Mouse (Mus musculus): ENCODE results near the gene Banf1. TPM values are rescaled to one million over a fixed set of nuclear protein-coding genes. Genes with fewer than 3 reads are reported as not detected.
A peak's percentile ranks its signal among the peaks of the same experiment; 100 is the strongest.
"Not testable (repeated sequence)": the region's sequence is repeated elsewhere in the genome, so short reads cannot be mapped to it uniquely, and the experiment has no call there.

The Banf1 gene
- polyA plus RNA-seq, 1 experiment from 2014 or later = 489 TPM

GRCm38 (mm10) chr19:5366175-5367052, 554 bp downstream of the Banf1 start, which contains the start of gene Eif1ad:
Gene Eif1ad, plus strand, starts transcription at chr19:5366741.
- ATAC-seq = peak; percentile 95
- under 1% methylated on average over 92 of the region's 92 CpGs for WGBS
- H3K4me2 ChIP-seq (ENCODE audit: low read depth, low read length) = peak within 1 kb of the TSS; percentile 84
- peaks cover 13% of the 10 kb centered on the region for H3K4me1 ChIP-seq (ENCODE audit: control insufficient read depth, insufficient read depth, low read length)
- H3K9ac ChIP-seq (ENCODE audit: low read depth, low read length) = peak within 1 kb of the TSS; percentile 93
- peak within 1 kb of the TSS; percentile 96 for H3K4me3 ChIP-seq (ENCODE audit: low read length)
- peak within 1 kb of the TSS; percentile 96 for H3K27ac ChIP-seq (ENCODE audit: low read length)
- H3K27me3 ChIP-seq (replicated peaks; ENCODE audit: control insufficient read depth, insufficient read depth, low read length) = no peaks in the 10 kb centered on the region
- H3K9me3 ChIP-seq (ENCODE audit: control insufficient read depth, low read length) = no peaks in the 10 kb centered on the region
- H3K36me3 ChIP-seq (ENCODE audit: control insufficient read depth, insufficient read depth, low read length) = peaks cover 12% of the 10 kb centered on the region; the same call in 1 of the 2 replicates

GRCm38 (mm10) chr19:5365751-5366150, 1.2 kb downstream of the Banf1 start:
- Histone ChIP-seq H3K36me3 (ENCODE audit: control insufficient read depth, insufficient read depth, low read length) (peaks cover 12% of the 10 kb centered on the region; the same call in 1 of the 2 replicates), H3K27ac (ENCODE audit: low read length) (peak overlapping the region; percentile 96; the same call in 1 of the 2 replicates)

GRCm38 (mm10) chr19:5364124-5364523, 2.8 kb downstream of the Banf1 start:
- ATAC-seq = no peak
- Histone ChIP-seq H3K4me3 (ENCODE audit: low read length) (no peak overlapping the region), H3K27me3 (replicated peaks; ENCODE audit: control insufficient read depth, insufficient read depth, low read length) (no peaks in the 10 kb centered on the region), H3K9ac (ENCODE audit: low read depth, low read length) (no peak overlapping the region), H3K36me3 (ENCODE audit: control insufficient read depth, insufficient read depth, low read length) (peaks cover 3% of the 10 kb centered on the region; the same call in 1 of the 2 replicates), H3K4me1 (ENCODE audit: control insufficient read depth, insufficient read depth, low read length) (peaks cover 13% of the 10 kb centered on the region), H3K4me2 (ENCODE audit: low read depth, low read length) (no peak overlapping the region), H3K27ac (ENCODE audit: low read length) (no peak overlapping the region), H3K9me3 (ENCODE audit: control insufficient read depth, low read length) (no peaks in the 10 kb centered on the region)
- 81% methylated on average over 2 of the region's 2 CpGs for WGBS

More at GRCm38 (mm10) chr19:5365751-5366150, 1.2 kb downstream of the Banf1 start:
- Histone ChIP-seq H3K4me1 (ENCODE audit: control insufficient read depth, insufficient read depth, low read length) (peaks cover 13% of the 10 kb centered on the region), H3K9me3 (ENCODE audit: control insufficient read depth, low read length) (no peaks in the 10 kb centered on the region), H3K27me3 (replicated peaks; ENCODE audit: control insufficient read depth, insufficient read depth, low read length) (no peaks in the 10 kb centered on the region), H3K9ac (ENCODE audit: low read depth, low read length) (peak overlapping the region; percentile 93), H3K4me2 (ENCODE audit: low read depth, low read length) (peak overlapping the region; percentile 84), H3K4me3 (ENCODE audit: low read length) (peak overlapping the region; percentile 96)
- WGBS = 16% methylated on average over 11 of the region's 11 CpGs
- ATAC-seq = no peak

GRCm38 (mm10) chr19:5362186-5362585, 4.8 kb downstream of the Banf1 start:
- no peaks in the 10 kb centered on the region for H3K27me3 ChIP-seq (replicated peaks; ENCODE audit: control insufficient read depth, insufficient read depth, low read length)

GRCm38 (mm10) chr19:5356080-5356479, 10.9 kb downstream of the Banf1 start:
- H3K9ac ChIP-seq (ENCODE audit: low read depth, low read length) = no peak overlapping the region
- peak overlapping the region; percentile 35; the same call in 1 of the 2 replicates for H3K27ac ChIP-seq (ENCODE audit: low read length)
- no peaks in the 10 kb centered on the region for H3K27me3 ChIP-seq (replicated peaks; ENCODE audit: control insufficient read depth, insufficient read depth, low read length)
- no peak overlapping the region for H3K4me3 ChIP-seq (ENCODE audit: low read length)
- H3K9me3 ChIP-seq (ENCODE audit: control insufficient read depth, low read length) = no peaks in the 10 kb centered on the region
- ATAC-seq = peak; percentile 79
- H3K4me2 ChIP-seq (ENCODE audit: low read depth, low read length) = no peak overlapping the region
- no CpG with 5 or more reads among the region's 1 CpGs for WGBS
- no peaks in the 10 kb centered on the region for H3K36me3 ChIP-seq (ENCODE audit: control insufficient read depth, insufficient read depth, low read length)
- 0 out of 2 replicates have a peak, but pooled peaks cover 7% of the 10 kb centered on the region for H3K4me1 ChIP-seq (ENCODE audit: control insufficient read depth, insufficient read depth, low read length)

More at GRCm38 (mm10) chr19:5362186-5362585, 4.8 kb downstream of the Banf1 start:
- H3K27ac ChIP-seq (ENCODE audit: low read length) = no peak overlapping the region
- H3K36me3 ChIP-seq (ENCODE audit: control insufficient read depth, insufficient read depth, low read length) = peaks cover 3% of the 10 kb centered on the region; the same call in 1 of the 2 replicates
- H3K9ac ChIP-seq (ENCODE audit: low read depth, low read length) = no peak overlapping the region
- WGBS = 82% methylated on average over 2 of the region's 2 CpGs
- no peaks in the 10 kb centered on the region for H3K9me3 ChIP-seq (ENCODE audit: control insufficient read depth, low read length)
- no peak for ATAC-seq
- peaks cover 5% of the 10 kb centered on the region for H3K4me1 ChIP-seq (ENCODE audit: control insufficient read depth, insufficient read depth, low read length)
- no peak overlapping the region for H3K4me2 ChIP-seq (ENCODE audit: low read depth, low read length)
- H3K4me3 ChIP-seq (ENCODE audit: low read length) = no peak overlapping the region

- 80% methylated on average over 2 of the region's 2 CpGs for WGBS
- Histone ChIP-seq H3K27ac (ENCODE audit: low read length) (peak overlapping the region; percentile 69), H3K4me1 (ENCODE audit: control insufficient read depth, insufficient read depth, low read length) (peaks cover 9% of the 10 kb centered on the region; the same call in 1 of the 2 replicates), H3K9ac (ENCODE audit: low read depth, low read length) (no peak overlapping the region), H3K36me3 (ENCODE audit: control insufficient read depth, insufficient read depth, low read length) (no peaks in the 10 kb centered on the region), H3K4me2 (ENCODE audit: low read depth, low read length) (no peak overlapping the region), H3K9me3 (ENCODE audit: control insufficient read depth, low read length) (no peaks in the 10 kb centered on the region), H3K4me3 (ENCODE audit: low read length) (no peak overlapping the region), H3K27me3 (replicated peaks; ENCODE audit: control insufficient read depth, insufficient read depth, low read length) (no peaks in the 10 kb centered on the region)
- peak; percentile 75 for ATAC-seq
Measured at GRCm38 (mm10) chr19:5353609-5354008, 13.4 kb downstream of the Banf1 start.

- H3K36me3 ChIP-seq (ENCODE audit: control insufficient read depth, insufficient read depth, low read length); H3K4me1 ChIP-seq (ENCODE audit: control insufficient read depth, insufficient read depth, low read length); ATAC-seq; H3K9me3 ChIP-seq (ENCODE audit: control insufficient read depth, low read length); H3K27ac ChIP-seq (ENCODE audit: low read length); H3K27me3 ChIP-seq (replicated peaks; ENCODE audit: control insufficient read depth, insufficient read depth, low read length): not testable (repeated sequence)
- 59% methylated on average over 6 of the region's 6 CpGs for WGBS
- Histone ChIP-seq H3K4me2 (ENCODE audit: low read depth, low read length) (peak within 1 kb of the TSS; percentile 80), H3K9ac (ENCODE audit: low read depth, low read length) (peak within 1 kb of the TSS; percentile 66), H3K4me3 (ENCODE audit: low read length) (peak within 1 kb of the TSS; percentile 49)
Measured at GRCm38 (mm10) chr19:5349502-5349873, 17.5 kb downstream of the Banf1 start, which contains the start of gene Cst6. Gene Cst6, minus strand, starts transcription at chr19:5349574.

- ATAC-seq = peak; percentile 85
- peak overlapping the region; percentile 66 for H3K9ac ChIP-seq (ENCODE audit: low read depth, low read length)
- WGBS = 4% methylated on average over 34 of the region's 34 CpGs
- H3K27ac ChIP-seq (ENCODE audit: low read length) = no peak overlapping the region
- no peaks in the 10 kb centered on the region for H3K36me3 ChIP-seq (ENCODE audit: control insufficient read depth, insufficient read depth, low read length)
- H3K4me3 ChIP-seq (ENCODE audit: low read length) = peak overlapping the region; percentile 49
- no peaks in the 10 kb centered on the region for H3K9me3 ChIP-seq (ENCODE audit: control insufficient read depth, low read length)
- H3K4me2 ChIP-seq (ENCODE audit: low read depth, low read length) = peak overlapping the region; percentile 80
- H3K27me3 ChIP-seq (replicated peaks; ENCODE audit: control insufficient read depth, insufficient read depth, low read length) = no peaks in the 10 kb centered on the region
- H3K4me1 ChIP-seq (ENCODE audit: control insufficient read depth, insufficient read depth, low read length) = peaks cover 8% of the 10 kb centered on the region; the same call in 1 of the 2 replicates
Measured at GRCm38 (mm10) chr19:5348526-5349501, 18.2 kb downstream of the Banf1 start.

Measured in intestine, embryonic 16.5 days (tissue).